Mouse (Mus musculus) lung, postnatal 0 days (tissue): Measurements from ENCODE around the gene F2.

ENCODE experiments used
- CTCF ChIP-seq: IDR thresholded peaks from 2 replicates; pipeline ENCODE4 v1.5.1; 2016; ENCODE audit warnings: antibody characterized with exemption, mild to moderate bottlenecking
- EP300 ChIP-seq: IDR thresholded peaks from 2 replicates; pipeline ENCODE4 v1.6.1; 2016; ENCODE audit warnings: antibody characterized with exemption, mild to moderate bottlenecking, control low read depth

GRCm38 (mm10) chr2:91676961-91677360 is 40.7 kb upstream of the F2 start:
- TF ChIP-seq CTCF (no peak), EP300 (no peak)
